8 mouse cellular contexts compared by ENCODE assay signal in genomic region chr17:26602371-26602885, GRCm38 (mm10). TPM values are rescaled to one million over a fixed set of nuclear protein-coding genes. Genes with fewer than 3 reads are reported as not detected.
DNase-seq lines count a peak whose midpoint lies in the region; ATAC-seq lines count a peak whose summit lies in the region.

No protein-coding gene starts in this region.

- H3K4me3 ChIP-seq in midbrain, embryonic 10.5 days: no peak overlapping the region
- H3K4me3 ChIP-seq in midbrain, embryonic 11.5 days (ENCODE audit: low read depth, low read length): no peak overlapping the region
- no peak overlapping the region for H3K4me3 ChIP-seq in limb, embryonic 13.5 days
- no peak overlapping the region for H3K4me3 ChIP-seq in neural tube, embryonic 15.5 days (replicated peaks)

- no peak for ATAC-seq in midbrain, embryonic 11.5 days (ENCODE audit: low FRiP score)
- ATAC-seq in limb, embryonic 13.5 days (ENCODE audit: low FRiP score, low read depth): no peak
- 0 out of 2 replicates have a peak, but pooled peaks have one; percentile 32 for ATAC-seq in neural tube, embryonic 15.5 days (ENCODE audit: low FRiP score)
- no peak for ATAC-seq in activated CD4-positive, CD25-positive, alpha-beta regulatory T cell, adult 4 months

- H3K9me3 ChIP-seq in midbrain, embryonic 10.5 days (replicated peaks): no peaks in the 10 kb centered on the region
- no peaks in the 10 kb centered on the region for H3K9me3 ChIP-seq in midbrain, embryonic 11.5 days (ENCODE audit: control insufficient read depth, low read length)
- no peaks in the 10 kb centered on the region for H3K9me3 ChIP-seq in limb, embryonic 13.5 days
- no peaks in the 10 kb centered on the region for H3K9me3 ChIP-seq in neural tube, embryonic 15.5 days (replicated peaks)

- DNase-seq in midbrain, embryonic 10.5 days (ENCODE audit: low spot score): no peak
- no peak for DNase-seq in midbrain, embryonic 11.5 days (ENCODE audit: low spot score, missing footprints)
- peak; percentile 61 to 70 for DNase-seq in cerebellum, postnatal 14 days
- DNase-seq in heart, postnatal 10 days: peak; percentile 56 to 63
- no peak for DNase-seq in left cerebral cortex, adult 9 months (ENCODE audit: low spot score in 2 of 2)

- intact Hi-C loops in heart, postnatal 10 days (cut with DNase I): loop anchor here (2.0 kb wide), 1 partner anchor 14 kb away; no protein-coding TSS in a partner anchor

- peak overlapping the region; percentile 42 for H3K27ac ChIP-seq in midbrain, embryonic 10.5 days (replicated peaks)
- no peak overlapping the region for H3K27ac ChIP-seq in midbrain, embryonic 11.5 days (ENCODE audit: low read depth, low read length)
- peak overlapping the region; percentile 49 for H3K27ac ChIP-seq in limb, embryonic 13.5 days
- H3K27ac ChIP-seq in neural tube, embryonic 15.5 days (replicated peaks): peak overlapping the region; percentile 69

- no peak overlapping the region for H3K4me2 ChIP-seq in midbrain, embryonic 11.5 days
- no peak overlapping the region for H3K4me2 ChIP-seq in limb, embryonic 13.5 days (replicated peaks)
- no peak overlapping the region for H3K4me2 ChIP-seq in neural tube, embryonic 15.5 days

- H3K4me1 ChIP-seq in midbrain, embryonic 10.5 days: peaks cover 19% of the 10 kb centered on the region
- peaks cover 5% of the 10 kb centered on the region for H3K4me1 ChIP-seq in midbrain, embryonic 11.5 days (ENCODE audit: control insufficient read depth, insufficient read depth, low read length)
- H3K4me1 ChIP-seq in limb, embryonic 13.5 days: peaks cover 47% of the 10 kb centered on the region
- H3K4me1 ChIP-seq in neural tube, embryonic 15.5 days: peaks cover 35% of the 10 kb centered on the region

- peaks cover 29% of the 10 kb centered on the region for H3K36me3 ChIP-seq in midbrain, embryonic 10.5 days
- no peaks in the 10 kb centered on the region for H3K36me3 ChIP-seq in midbrain, embryonic 11.5 days (ENCODE audit: control insufficient read depth, insufficient read depth, low read length)
- H3K36me3 ChIP-seq in limb, embryonic 13.5 days: peaks cover 25% of the 10 kb centered on the region
- no peaks in the 10 kb centered on the region for H3K36me3 ChIP-seq in neural tube, embryonic 15.5 days

- H3K9ac ChIP-seq in midbrain, embryonic 11.5 days (ENCODE audit: low read length): no peak overlapping the region
- 0 out of 2 replicates have a peak overlapping the region, but pooled peaks have one; percentile 3 for H3K9ac ChIP-seq in limb, embryonic 13.5 days
- 0 out of 2 replicates have a peak overlapping the region, but pooled peaks have one; percentile 14 for H3K9ac ChIP-seq in neural tube, embryonic 15.5 days (replicated peaks)

- 84% methylated on average over 12 of the region's 12 CpGs for WGBS in midbrain, embryonic 10.5 days
- 82% methylated on average over 12 of the region's 12 CpGs for WGBS in midbrain, embryonic 11.5 days
- 62% methylated on average over 12 of the region's 12 CpGs for WGBS in limb, embryonic 13.5 days
- WGBS in neural tube, embryonic 15.5 days: 46% methylated on average over 12 of the region's 12 CpGs

- H3K27me3 ChIP-seq in midbrain, embryonic 10.5 days (ENCODE audit: low read depth, poor library complexity, severe bottlenecking): no peaks in the 10 kb centered on the region
- no peaks in the 10 kb centered on the region for H3K27me3 ChIP-seq in midbrain, embryonic 11.5 days (ENCODE audit: control insufficient read depth, insufficient read depth, low read length)
- H3K27me3 ChIP-seq in limb, embryonic 13.5 days: no peaks in the 10 kb centered on the region
- no peaks in the 10 kb centered on the region for H3K27me3 ChIP-seq in neural tube, embryonic 15.5 days (replicated peaks)

RNA-seq across cellular contexts. Expression of gene Dusp1, which starts 40.5 kb away (rescaled TPM):
- 21.7 and 28.8 TPM in 2 replicates for polyA plus RNA-seq in midbrain, embryonic 10.5 days (2016; fragmentation: Nextera tagmentation; extraction: Ambion mirVana)
- polyA plus RNA-seq in midbrain, embryonic 11.5 days (2014; fragmentation: Nextera tagmentation; extraction: Ambion mirVana): 30.2 TPM in 2 replicates
- total RNA-seq in heart, postnatal 10 days (2021): 100 to 1,000 TPM in 1 of 2 experiments, 10 to 100 TPM in 1; 60.1 to 100 TPM
- polyA plus RNA-seq in limb, embryonic 13.5 days (2015; fragmentation: Nextera tagmentation; extraction: Ambion mirVana): 17.5 and 18.9 TPM in 2 replicates
- polyA plus RNA-seq in neural tube, embryonic 15.5 days (2015; fragmentation: Nextera tagmentation; extraction: Ambion mirVana): 25.0 and 25.8 TPM in 2 replicates
- 10 to 100 TPM; 25.1 to 28.8 TPM for polyA plus RNA-seq in activated CD4-positive, CD25-positive, alpha-beta regulatory T cell, adult 4 months (2017; shearing (Covaris generic))

RNA-seq across cellular contexts. Expression of gene Ergic1, which starts 41.1 kb away (rescaled TPM):
- 104 and 113 TPM in 2 replicates for polyA plus RNA-seq in midbrain, embryonic 10.5 days (2016; fragmentation: Nextera tagmentation; extraction: Ambion mirVana)
- 129 and 130 TPM in 2 replicates for polyA plus RNA-seq in midbrain, embryonic 11.5 days (2014; fragmentation: Nextera tagmentation; extraction: Ambion mirVana)
- 10 to 100 TPM; 84.4 to 87.8 TPM for total RNA-seq in heart, postnatal 10 days (2021)
- 122 and 126 TPM in 2 replicates for polyA plus RNA-seq in limb, embryonic 13.5 days (2015; fragmentation: Nextera tagmentation; extraction: Ambion mirVana)
- 89.7 and 101 TPM in 2 replicates for polyA plus RNA-seq in neural tube, embryonic 15.5 days (2015; fragmentation: Nextera tagmentation; extraction: Ambion mirVana)
- 10 to 100 TPM; 39.5 to 45.7 TPM for polyA plus RNA-seq in activated CD4-positive, CD25-positive, alpha-beta regulatory T cell, adult 4 months (2017; shearing (Covaris generic))

Comparison
In these comparisons a context has a peak if more than half of its experiments do, and no peak if none do; other contexts are left out.
1. DNase-seq: peak in cerebellum, postnatal 14 days (2 of 2) and heart, postnatal 10 days (2 of 2); none in midbrain, embryonic 10.5 days (single experiment), midbrain, embryonic 11.5 days (single experiment) and left cerebral cortex, adult 9 months (0 of 2).